Mouse (Mus musculus): Measurements from ENCODE around the gene Atp1b3. TPM values are rescaled to one million over a fixed set of nuclear protein-coding genes. Genes with fewer than 3 reads are reported as not detected.
A peak's percentile ranks its signal among the peaks of the same experiment; 100 is the strongest.
"Not testable (repeated sequence)": the region's sequence is repeated elsewhere in the genome, so short reads cannot be mapped to it uniquely, and the experiment has no call there.

The Atp1b3 gene
- polyA plus RNA-seq (2016; fragmentation: Nextera tagmentation; extraction: Ambion mirVana), result 162 and 177 TPM in 2 replicates

DNA sequence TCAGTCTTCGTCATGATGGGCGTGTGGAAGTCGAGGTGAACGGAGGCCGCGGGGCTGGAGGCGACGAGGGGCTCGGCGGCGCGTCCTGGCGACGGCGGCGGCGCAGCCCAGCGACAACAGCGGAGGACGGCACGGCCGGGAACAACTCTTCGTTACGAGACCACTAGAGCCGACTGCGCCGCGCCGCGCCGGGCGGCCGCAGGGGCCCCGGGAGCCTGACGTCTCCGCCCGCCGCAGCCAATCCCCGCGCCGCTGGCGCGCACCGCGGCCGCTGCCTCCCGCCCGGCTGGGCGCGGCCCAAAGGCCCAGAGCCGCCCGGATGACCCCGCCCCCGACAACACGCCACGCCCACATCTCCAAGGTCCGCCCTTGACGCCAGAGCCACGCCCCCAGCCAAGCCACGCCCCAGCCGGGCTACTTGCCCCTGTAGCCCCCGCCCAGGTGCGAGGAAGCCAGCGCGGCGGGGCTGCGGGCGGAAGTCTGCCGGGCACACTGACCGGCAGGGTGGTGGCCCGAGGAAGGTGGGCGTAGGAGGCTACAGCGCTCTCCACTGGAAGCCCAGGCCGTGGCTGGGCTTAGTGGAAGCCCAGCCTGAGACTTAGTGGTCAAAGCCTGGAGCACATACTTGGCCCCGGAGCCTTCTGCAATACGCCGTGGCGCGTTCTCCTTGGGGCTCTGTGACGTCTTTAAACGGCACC lies at the start of gene Atp1b3:
TSS of gene Atp1b3 (minus strand) at position 302 of the 698 bp plus-strand sequence.
- Histone ChIP-seq H3K4me3 (peak within 1 kb of the TSS; percentile 86), H3K9me3 (no peaks in the 10 kb centered on the region), H3K4me1 (replicated peaks) (peaks cover 27% of the 10 kb centered on the region), H3K36me3 (0 out of 2 replicates have a peak, but pooled peaks cover 5% of the 10 kb centered on the region), H3K27me3 (ENCODE audit: insufficient read depth, poor library complexity, severe bottlenecking) (no peaks in the 10 kb centered on the region), H3K27ac (peak within 1 kb of the TSS; percentile 95)
- WGBS, result under 1% methylated on average over 81 of the region's 81 CpGs
- DNase-seq (ENCODE audit: low spot score), result peak; percentile 99

DNA sequence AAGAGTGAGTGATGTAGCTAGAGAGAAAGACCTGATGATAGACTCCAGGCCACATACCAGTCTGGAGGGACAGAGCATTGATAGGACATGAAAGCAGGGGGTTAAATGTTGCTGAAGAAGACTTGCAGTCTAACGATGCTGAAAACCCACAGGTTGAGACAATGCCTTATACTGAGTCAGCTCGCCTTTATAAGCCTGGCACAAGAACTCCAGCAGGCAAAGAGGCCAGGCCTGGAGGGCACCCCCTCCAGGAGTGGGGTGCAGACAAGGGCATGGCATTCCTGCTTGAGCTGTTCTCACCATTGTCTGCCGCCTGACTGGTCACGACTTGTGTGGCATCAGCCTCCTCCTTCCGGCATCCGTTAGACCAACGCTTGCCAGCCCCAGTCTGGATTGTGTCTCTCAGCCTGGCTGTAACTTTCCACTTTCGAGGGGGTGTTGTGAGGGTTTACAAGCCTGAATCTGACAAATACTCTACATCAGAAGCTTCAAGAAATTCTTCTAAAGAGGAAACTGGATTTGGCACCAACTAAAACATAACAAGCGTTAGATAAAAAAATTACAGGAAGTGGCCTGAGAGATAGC lies 48.7 kb upstream of the Atp1b3 start:
- H3K9me3 ChIP-seq, result no peaks in the 10 kb centered on the region
- 84% methylated on average over 9 of the region's 9 CpGs for WGBS
- H3K27me3 ChIP-seq (ENCODE audit: insufficient read depth, poor library complexity, severe bottlenecking), result no peaks in the 10 kb centered on the region
- DNase-seq (ENCODE audit: low spot score), result no peak
- no peak overlapping the region for H3K27ac ChIP-seq
- H3K36me3 ChIP-seq, result no peaks in the 10 kb centered on the region
- no peak overlapping the region for H3K4me3 ChIP-seq
- H3K4me1 ChIP-seq (replicated peaks), result no peaks in the 10 kb centered on the region

DNA sequence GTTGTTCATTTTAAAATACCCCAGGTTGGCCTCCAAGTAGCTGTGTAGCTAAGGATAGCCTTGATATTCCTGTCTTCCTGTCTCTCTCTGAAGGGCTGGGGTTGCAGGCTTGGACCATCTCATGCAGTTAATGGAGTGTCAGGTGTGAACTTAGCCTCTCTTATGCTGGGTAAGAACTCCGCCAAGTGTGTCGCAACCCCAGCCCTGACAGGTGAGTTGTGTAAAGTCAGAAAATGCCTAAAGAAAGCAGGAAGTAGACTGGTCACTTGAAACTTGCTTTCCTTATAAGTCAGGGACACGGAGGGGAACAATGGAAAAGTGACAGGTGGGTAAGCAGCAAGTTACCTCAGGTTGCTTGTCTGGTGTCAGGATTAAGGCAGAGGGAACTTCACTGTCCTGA lies 40.1 kb upstream of the Atp1b3 start:
- 95% methylated on average over 3 of the region's 3 CpGs for WGBS
- H3K36me3 ChIP-seq, result no peaks in the 10 kb centered on the region
- H3K27ac ChIP-seq, result no peak overlapping the region
- H3K4me1 ChIP-seq (replicated peaks), result peaks cover 5% of the 10 kb centered on the region
- no peak for DNase-seq (ENCODE audit: low spot score)
- H3K27me3 ChIP-seq (ENCODE audit: insufficient read depth, poor library complexity, severe bottlenecking), result no peaks in the 10 kb centered on the region
- H3K9me3 ChIP-seq, result no peaks in the 10 kb centered on the region
- H3K4me3 ChIP-seq, result no peak overlapping the region

- not testable (repeated sequence) for H3K4me3 ChIP-seq; DNase-seq (ENCODE audit: low spot score); H3K27ac ChIP-seq; H3K27me3 ChIP-seq (ENCODE audit: insufficient read depth, poor library complexity, severe bottlenecking); H3K9me3 ChIP-seq; H3K36me3 ChIP-seq
- H3K4me1 ChIP-seq (replicated peaks), result peaks cover 32% of the 10 kb centered on the region
- WGBS, result 94% methylated on average over 3 of the region's 3 CpGs
Measured at GRCm38 (mm10) chr9:96399916-96400315, 35.7 kb upstream of the Atp1b3 start.

DNA sequence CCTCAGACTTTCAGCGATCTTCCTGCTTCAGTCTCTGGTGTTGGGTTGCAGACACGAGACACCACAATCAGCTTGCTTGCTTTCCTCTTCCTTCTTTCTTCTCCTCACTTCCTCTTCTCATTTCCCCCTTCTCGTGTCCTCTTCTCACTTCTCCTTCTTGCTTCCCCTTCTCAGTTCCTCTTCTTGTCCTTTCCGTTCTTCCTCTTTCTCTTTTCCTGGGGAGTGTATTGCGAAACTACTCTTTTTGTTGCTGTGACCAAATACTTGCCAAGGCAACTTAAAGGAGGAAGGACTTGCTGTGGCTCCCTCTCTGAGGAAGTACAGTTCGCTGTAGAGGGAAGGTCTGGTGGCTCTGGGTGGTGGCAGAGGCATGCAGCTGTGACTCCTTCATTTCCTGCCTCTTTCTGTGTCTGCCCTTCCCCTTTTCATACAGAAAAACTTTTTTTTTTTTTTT lies 35.2 kb upstream of the Atp1b3 start:
- H3K4me3 ChIP-seq, result no peak overlapping the region
- H3K27me3 ChIP-seq (ENCODE audit: insufficient read depth, poor library complexity, severe bottlenecking), result no peaks in the 10 kb centered on the region
- 68% methylated on average over 6 of the region's 6 CpGs for WGBS
- H3K9me3 ChIP-seq, result no peaks in the 10 kb centered on the region
- H3K27ac ChIP-seq, result no peak overlapping the region
- H3K4me1 ChIP-seq (replicated peaks), result peaks cover 32% of the 10 kb centered on the region
- H3K36me3 ChIP-seq, result no peaks in the 10 kb centered on the region
- no peak for DNase-seq (ENCODE audit: low spot score)

- H3K9me3 ChIP-seq, result no peaks in the 10 kb centered on the region
- DNase-seq (ENCODE audit: low spot score), result no peak
- H3K4me3 ChIP-seq, result no peak overlapping the region
- no peaks in the 10 kb centered on the region for H3K36me3 ChIP-seq
- no peaks in the 10 kb centered on the region for H3K27me3 ChIP-seq (ENCODE audit: insufficient read depth, poor library complexity, severe bottlenecking)
- H3K27ac ChIP-seq, result no peak overlapping the region
- WGBS, result 36% methylated on average over 4 of the region's 4 CpGs
- H3K4me1 ChIP-seq (replicated peaks), result peaks cover 32% of the 10 kb centered on the region
Measured at GRCm38 (mm10) chr9:96398614-96399013, 34.4 kb upstream of the Atp1b3 start.

DNA sequence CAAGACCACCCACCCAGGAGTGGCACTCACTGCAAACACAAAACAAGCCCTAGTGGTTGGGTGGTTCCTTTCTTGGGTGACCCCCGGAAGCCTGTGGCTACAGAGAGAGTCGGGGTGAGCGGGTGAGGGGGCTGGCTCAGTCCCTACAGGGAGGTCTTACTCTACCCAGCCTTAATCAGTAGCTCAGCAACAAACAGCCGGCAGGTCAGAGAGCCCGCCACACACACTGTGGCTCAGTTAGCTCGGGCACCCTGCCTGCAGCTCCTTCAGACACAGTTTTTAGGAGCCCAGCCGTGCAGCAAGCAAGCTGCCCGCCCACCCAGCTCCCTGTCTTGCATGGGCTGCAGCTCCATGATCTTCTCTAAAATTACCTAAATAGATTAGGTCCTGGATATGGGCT lies 33.9 kb upstream of the Atp1b3 start:
- Histone ChIP-seq H3K4me3 (no peak overlapping the region), H3K9me3 (no peaks in the 10 kb centered on the region), H3K4me1 (replicated peaks) (peaks cover 32% of the 10 kb centered on the region), H3K27ac (peak overlapping the region; percentile 69), H3K36me3 (no peaks in the 10 kb centered on the region), H3K27me3 (ENCODE audit: insufficient read depth, poor library complexity, severe bottlenecking) (no peaks in the 10 kb centered on the region)
- 34% methylated on average over 8 of the region's 8 CpGs for WGBS
- no peak for DNase-seq (ENCODE audit: low spot score)

DNA sequence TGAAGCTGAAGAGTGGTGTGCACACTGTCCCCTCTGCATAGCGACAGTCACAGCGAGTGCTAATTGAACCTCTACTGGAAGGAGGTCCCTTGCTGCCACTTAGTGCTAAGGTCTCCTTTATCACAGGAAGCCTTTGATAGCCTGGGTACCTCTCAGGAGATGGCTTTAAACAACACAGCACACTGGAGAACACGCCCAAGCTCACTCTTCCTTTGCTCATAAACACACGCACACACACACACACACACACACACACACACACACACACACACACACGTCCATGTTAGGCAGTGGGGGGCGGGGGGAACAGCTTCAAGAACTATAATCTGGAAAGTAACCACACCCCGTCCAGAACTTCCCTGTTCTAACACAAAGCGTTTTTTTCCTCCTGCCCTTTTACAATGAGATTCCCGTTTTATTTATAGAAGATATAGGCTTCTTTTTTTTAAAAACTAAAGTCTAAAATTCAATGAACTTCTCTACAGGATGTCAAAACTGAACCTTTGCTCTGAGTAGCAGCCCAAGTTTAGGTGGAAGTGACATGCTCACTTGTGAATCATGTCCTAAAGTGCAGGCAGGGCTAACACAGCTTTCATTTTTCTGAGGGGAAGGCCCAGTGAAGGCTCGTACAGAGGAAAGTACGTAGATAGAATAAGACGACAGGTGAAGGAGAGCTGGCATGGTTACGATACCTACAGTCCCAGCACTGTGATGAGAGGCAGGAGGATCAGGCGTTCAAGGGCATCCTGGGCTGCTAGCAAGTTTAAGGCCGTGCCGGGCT lies 30.9 kb upstream of the Atp1b3 start:
- Histone ChIP-seq H3K9me3 (no peaks in the 10 kb centered on the region), H3K36me3 (no peaks in the 10 kb centered on the region), H3K27ac (no peak overlapping the region), H3K4me3 (no peak overlapping the region), H3K4me1 (replicated peaks) (peaks cover 32% of the 10 kb centered on the region), H3K27me3 (ENCODE audit: insufficient read depth, poor library complexity, severe bottlenecking) (no peaks in the 10 kb centered on the region)
- DNase-seq (ENCODE audit: low spot score), result no peak
- WGBS, result 75% methylated on average over 16 of the region's 16 CpGs

GRCm38 (mm10) chr9:96393731-96394235 lies 29.5 kb upstream of the Atp1b3 start:
- H3K27me3 ChIP-seq (ENCODE audit: insufficient read depth, poor library complexity, severe bottlenecking), result no peaks in the 10 kb centered on the region
- DNase-seq (ENCODE audit: low spot score), result no peak
- H3K4me3 ChIP-seq, result no peak overlapping the region
- H3K27ac ChIP-seq, result no peak overlapping the region
- H3K36me3 ChIP-seq, result no peaks in the 10 kb centered on the region
- peaks cover 25% of the 10 kb centered on the region for H3K4me1 ChIP-seq (replicated peaks)
- 76% methylated on average over 2 of the region's 2 CpGs for WGBS
- no peaks in the 10 kb centered on the region for H3K9me3 ChIP-seq

GRCm38 (mm10) chr9:96393112-96393511 lies 28.9 kb upstream of the Atp1b3 start:
- Histone ChIP-seq H3K36me3 (no peaks in the 10 kb centered on the region), H3K4me3 (no peak overlapping the region), H3K4me1 (replicated peaks) (peaks cover 19% of the 10 kb centered on the region), H3K27ac (no peak overlapping the region), H3K9me3 (no peaks in the 10 kb centered on the region), H3K27me3 (ENCODE audit: insufficient read depth, poor library complexity, severe bottlenecking) (no peaks in the 10 kb centered on the region)
- DNase-seq (ENCODE audit: low spot score), result no peak
- 90% methylated on average over 5 of the region's 5 CpGs for WGBS

- no peaks in the 10 kb centered on the region for H3K9me3 ChIP-seq
- no peak overlapping the region for H3K27ac ChIP-seq
- H3K36me3 ChIP-seq, result no peaks in the 10 kb centered on the region
- H3K4me1 ChIP-seq (replicated peaks), result peaks cover 7% of the 10 kb centered on the region
- H3K27me3 ChIP-seq (ENCODE audit: insufficient read depth, poor library complexity, severe bottlenecking), result no peaks in the 10 kb centered on the region
- DNase-seq (ENCODE audit: low spot score), result no peak
- WGBS, result 91% methylated on average over 1 of the region's 1 CpGs
- no peak overlapping the region for H3K4me3 ChIP-seq
Measured at GRCm38 (mm10) chr9:96391921-96392320, 27.7 kb upstream of the Atp1b3 start.

DNA sequence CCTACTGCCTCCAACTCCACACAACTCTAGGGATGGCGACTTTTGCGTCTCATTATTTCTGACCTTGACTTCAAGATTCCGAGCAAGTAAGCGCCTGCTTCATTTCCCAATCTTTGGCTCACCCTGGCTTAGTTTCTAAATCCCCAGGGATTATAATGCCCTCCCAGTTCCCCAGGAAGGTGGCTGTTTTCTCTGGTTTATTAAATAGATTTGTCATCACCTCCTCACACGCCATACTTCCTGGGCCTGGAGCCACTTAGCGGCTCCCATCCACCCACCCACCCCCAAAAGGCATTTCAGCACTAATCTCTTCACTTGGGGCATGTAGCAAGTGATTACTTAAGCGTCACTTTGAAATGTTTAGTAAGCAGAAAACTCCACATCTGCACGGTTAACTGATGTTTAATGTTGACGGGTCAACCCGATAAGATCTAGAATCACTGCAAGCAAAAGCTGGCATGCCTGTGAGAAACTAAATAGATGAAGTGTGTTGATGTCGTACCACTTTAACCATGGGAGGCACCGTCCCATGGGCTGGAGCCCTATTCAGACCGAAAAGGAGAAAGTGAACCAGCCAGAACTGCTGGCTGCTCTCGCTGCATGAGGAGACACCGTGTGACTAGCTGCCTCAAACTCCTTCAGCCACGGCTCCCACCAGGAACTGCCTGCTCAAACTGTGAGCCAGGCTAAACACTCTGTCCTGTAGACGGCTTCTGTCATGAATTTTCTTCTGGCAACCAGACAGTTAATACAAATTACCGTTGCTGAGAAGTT lies 19.7 kb upstream of the Atp1b3 start:
- DNase-seq (ENCODE audit: low spot score), result no peak

More for the DNA sequence above, 19.7 kb upstream of the Atp1b3 start:
- Histone ChIP-seq H3K9me3 (no peaks in the 10 kb centered on the region), H3K27me3 (ENCODE audit: insufficient read depth, poor library complexity, severe bottlenecking) (no peaks in the 10 kb centered on the region), H3K27ac (no peak overlapping the region), H3K36me3 (no peaks in the 10 kb centered on the region), H3K4me3 (no peak overlapping the region), H3K4me1 (replicated peaks) (0 out of 2 replicates have a peak, but pooled peaks cover 6% of the 10 kb centered on the region)
- 76% methylated on average over 18 of the region's 18 CpGs for WGBS

Measured in hindbrain, embryonic 10.5 days (tissue).